Mouse (Mus musculus): ENCODE data around the gene Hic2. TPM values are rescaled to one million over a fixed set of nuclear protein-coding genes. Genes with fewer than 3 reads are reported as not detected.

Gene Hic2
- polyA plus RNA-seq, 2 experiments: 2.0 TPM

GRCm38 (mm10) chr16:17200953-17201707 is 32.2 kb upstream of the Hic2 start:
- Histone ChIP-seq H3K4me2 (ENCODE audit: low read depth) (peak overlapping the region; percentile 84), H3K4me3 (ENCODE audit: insufficient read depth in 1 of 2, low read depth in 2 of 2, low read length in 2 of 2) (peak overlapping the region; percentile 96 to 99), H3K27me3 (ENCODE audit: control insufficient read depth, insufficient read depth, low read length) (no peaks in the 10 kb centered on the region), H3K9ac (replicated peaks) (peak overlapping the region; percentile 99), H3K9me3 (ENCODE audit: control insufficient read depth, low read length) (no peaks in the 10 kb centered on the region), H3K36me3 (replicated peaks; ENCODE audit: control insufficient read depth, insufficient read depth, low read depth) (no peaks in the 10 kb centered on the region), H3K4me1 (replicated peaks; ENCODE audit: control insufficient read depth in 2 of 2, insufficient read depth in 2 of 2, low read length in 1 of 2) (peaks cover 11 to 15% of the 10 kb centered on the region in 2 experiments), H3K27ac (peak overlapping the region; percentile 68)
- DNase-seq (ENCODE audit: low read depth in 3 of 3, low spot score in 3 of 3) (peak; percentile 73 to 76 (median 74)), ATAC-seq (ENCODE audit: insufficient read depth) (peak; percentile 86)
- WGBS (ENCODE audit: insufficient replicate concordance): under 1% methylated on average over 71 of the region's 72 CpGs
- TF ChIP-seq CTCF (IDR thresholded peaks at IDR 0.05; ENCODE audit: low read depth) (no peak), EP300 (IDR thresholded peaks at IDR 0.05; ENCODE audit: low read depth) (no peak)

GRCm38 (mm10) chr16:17201977-17202376 is 31.4 kb upstream of the Hic2 start:
- Histone ChIP-seq H3K4me1 (replicated peaks; ENCODE audit: control insufficient read depth in 2 of 2, insufficient read depth in 2 of 2, low read length in 1 of 2) (peaks cover 11 to 15% of the 10 kb centered on the region in 2 experiments), H3K4me2 (ENCODE audit: low read depth) (no peak overlapping the region), H3K9ac (replicated peaks) (no peak overlapping the region), H3K36me3 (replicated peaks; ENCODE audit: control insufficient read depth, insufficient read depth, low read depth) (no peaks in the 10 kb centered on the region), H3K9me3 (ENCODE audit: control insufficient read depth, low read length) (no peaks in the 10 kb centered on the region), H3K27me3 (ENCODE audit: control insufficient read depth, insufficient read depth, low read length) (no peaks in the 10 kb centered on the region), H3K27ac (peak overlapping the region; percentile 22; the same call in 1 of the 2 replicates), H3K4me3 (ENCODE audit: insufficient read depth in 1 of 2, low read depth in 2 of 2, low read length in 2 of 2) (no peak overlapping the region; a peak in 1 of 4 replicates)
- DNase-seq (ENCODE audit: low read depth in 3 of 3, low spot score in 3 of 3) (no peak), ATAC-seq (ENCODE audit: insufficient read depth) (no peak)
- WGBS (ENCODE audit: insufficient replicate concordance): 50% methylated on average over 2 of the region's 2 CpGs
- TF ChIP-seq CTCF (IDR thresholded peaks at IDR 0.05; ENCODE audit: low read depth) (peak; percentile 25; the same call in 1 of the 2 replicates), EP300 (IDR thresholded peaks at IDR 0.05; ENCODE audit: low read depth) (no peak)

GRCm38 (mm10) chr16:17202549-17202948 is 30.8 kb upstream of the Hic2 start, which contains the start of gene Ube2l3:
Gene Ube2l3, minus strand, starts transcription at chr16:17202649.
- H3K4me1 ChIP-seq (replicated peaks; ENCODE audit: control insufficient read depth in 2 of 2, insufficient read depth in 2 of 2, low read length in 1 of 2): peaks cover 11 to 15% of the 10 kb centered on the region in 2 experiments
- TF ChIP-seq EP300 (IDR thresholded peaks at IDR 0.05; ENCODE audit: low read depth) (no peak), CTCF (IDR thresholded peaks at IDR 0.05; ENCODE audit: low read depth) (no peak)
- no peak for DNase-seq (ENCODE audit: low read depth in 3 of 3, low spot score in 3 of 3)
- 81% methylated on average over 1 of the region's 1 CpGs for WGBS (ENCODE audit: insufficient replicate concordance)
- no peak for ATAC-seq (ENCODE audit: insufficient read depth)
- H3K4me2 ChIP-seq (ENCODE audit: low read depth): peak within 1 kb of the TSS; percentile 84
- 0 out of 2 replicates have a peak, but pooled peaks cover 3% of the 10 kb centered on the region for H3K27me3 ChIP-seq (ENCODE audit: control insufficient read depth, insufficient read depth, low read length)
- H3K9me3 ChIP-seq (ENCODE audit: control insufficient read depth, low read length): no peaks in the 10 kb centered on the region
- H3K9ac ChIP-seq (replicated peaks): peak within 1 kb of the TSS; percentile 99
- H3K27ac ChIP-seq: peak within 1 kb of the TSS; percentile 22; the same call in 1 of the 2 replicates
- H3K4me3 ChIP-seq (ENCODE audit: insufficient read depth in 1 of 2, low read depth in 2 of 2, low read length in 2 of 2): peak within 1 kb of the TSS; percentile 96 to 99
- H3K36me3 ChIP-seq (replicated peaks; ENCODE audit: control insufficient read depth, insufficient read depth, low read depth): no peaks in the 10 kb centered on the region

DNA sequence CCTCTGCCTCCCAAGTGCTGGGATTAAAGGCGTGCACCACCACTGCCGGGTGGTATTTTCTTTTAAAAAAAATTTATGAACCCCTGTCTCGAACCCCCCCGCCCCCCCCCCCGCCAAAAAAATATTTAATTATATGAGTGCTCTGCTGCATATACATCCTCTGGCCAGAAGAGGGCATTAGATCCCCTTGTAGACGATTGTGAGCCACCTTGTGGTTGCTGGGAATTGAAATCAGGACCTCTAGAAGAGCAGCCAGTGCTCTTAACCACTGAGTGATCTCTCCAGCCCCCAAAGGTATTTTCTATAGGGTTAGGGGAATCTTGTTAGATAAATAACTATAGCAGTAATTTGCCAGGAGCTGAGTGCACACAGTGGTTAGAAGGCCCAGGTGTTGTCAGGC is 28.4 kb upstream of the Hic2 start:
- no peaks in the 10 kb centered on the region for H3K36me3 ChIP-seq (replicated peaks; ENCODE audit: control insufficient read depth, insufficient read depth, low read depth)
- TF ChIP-seq EP300 (IDR thresholded peaks at IDR 0.05; ENCODE audit: low read depth) (no peak), CTCF (IDR thresholded peaks at IDR 0.05; ENCODE audit: low read depth) (peak; percentile 79)
- H3K27ac ChIP-seq: no peak overlapping the region
- ATAC-seq (ENCODE audit: insufficient read depth) (no peak), DNase-seq (ENCODE audit: low read depth in 3 of 3, low spot score in 3 of 3) (no peak)
- WGBS (ENCODE audit: insufficient replicate concordance): 3% methylated on average over 6 of the region's 6 CpGs
- peaks cover 10 to 11% of the 10 kb centered on the region in 2 experiments for H3K4me1 ChIP-seq (replicated peaks; ENCODE audit: control insufficient read depth in 2 of 2, insufficient read depth in 2 of 2, low read length in 1 of 2)
- H3K4me2 ChIP-seq (ENCODE audit: low read depth): no peak overlapping the region
- no peak overlapping the region for H3K9ac ChIP-seq (replicated peaks)
- no peaks in the 10 kb centered on the region for H3K9me3 ChIP-seq (ENCODE audit: control insufficient read depth, low read length)
- H3K27me3 ChIP-seq (ENCODE audit: control insufficient read depth, insufficient read depth, low read length): peaks cover 13% of the 10 kb centered on the region
- no peak overlapping the region for H3K4me3 ChIP-seq (ENCODE audit: insufficient read depth in 1 of 2, low read depth in 2 of 2, low read length in 2 of 2)
